Mouse (Mus musculus): ENCODE results near the gene Pus3. TPM values are rescaled to one million over a fixed set of nuclear protein-coding genes. Genes with fewer than 3 reads are reported as not detected.
"Not testable (repeated sequence)": the region's sequence is repeated elsewhere in the genome, so short reads cannot be mapped to it uniquely, and the experiment has no call there.

Pus3 gene
- polyA plus RNA-seq, 1 experiment = 0.04 TPM

GRCm38 (mm10) chr9:35611841-35612240, 53.4 kb downstream of the Pus3 start, which contains the start of gene Pate4:
Gene Pate4, minus strand, starts transcription at chr9:35611941.
- H3K36me3 ChIP-seq (ENCODE audit: control insufficient read depth) = no peaks in the 10 kb centered on the region
- TF ChIP-seq TAL1 (IDR thresholded peaks at IDR 0.05; ENCODE audit: low read length) (no peak), GATA1 (IDR thresholded peaks at IDR 0.05; ENCODE audit: low read length) (no peak)
- no peak within 1 kb of the TSS for H3K4me3 ChIP-seq (replicated peaks)
- H3K9me3 ChIP-seq (ENCODE audit: control insufficient read depth, low read length) = no peaks in the 10 kb centered on the region
- H3K27me3 ChIP-seq (ENCODE audit: control insufficient read depth) = no peaks in the 10 kb centered on the region
- H3K4me1 ChIP-seq (ENCODE audit: control insufficient read depth) = no peaks in the 10 kb centered on the region

- no peak overlapping the region for H3K4me3 ChIP-seq (replicated peaks)
- H3K27me3 ChIP-seq (ENCODE audit: control insufficient read depth) = no peaks in the 10 kb centered on the region
- no peaks in the 10 kb centered on the region for H3K9me3 ChIP-seq (ENCODE audit: control insufficient read depth, low read length)
- TF ChIP-seq TAL1 (IDR thresholded peaks at IDR 0.05; ENCODE audit: low read length) = no peak
- no peaks in the 10 kb centered on the region for H3K36me3 ChIP-seq (ENCODE audit: control insufficient read depth)
- H3K4me1 ChIP-seq (ENCODE audit: control insufficient read depth) = no peaks in the 10 kb centered on the region
Measured at GRCm38 (mm10) chr9:35614005-35614404, 55.6 kb downstream of the Pus3 start.

DNA sequence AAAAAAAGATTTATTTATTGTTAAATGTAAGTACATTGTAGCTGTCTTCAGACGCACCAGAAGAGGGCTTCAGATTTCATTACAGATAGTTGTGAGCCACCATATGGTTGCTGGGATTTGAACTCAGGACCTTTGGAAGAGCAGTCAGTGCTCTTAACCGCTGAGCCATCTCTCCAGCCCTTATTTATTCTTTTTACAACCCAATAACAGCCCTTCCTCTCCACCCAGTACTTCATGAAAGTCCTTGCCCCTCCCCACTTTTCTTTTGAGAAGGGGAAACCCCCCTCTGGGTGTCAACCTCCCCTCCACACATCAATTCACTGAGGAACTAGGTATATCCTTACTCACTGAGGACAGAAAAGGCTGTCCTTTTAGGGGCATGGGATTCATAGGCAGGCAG, 58.4 kb downstream of the Pus3 start:
- not testable (repeated sequence) for H3K4me1 ChIP-seq (ENCODE audit: control insufficient read depth)

More for the DNA sequence above, 58.4 kb downstream of the Pus3 start:
- not testable (repeated sequence) for H3K4me3 ChIP-seq (replicated peaks); H3K36me3 ChIP-seq (ENCODE audit: control insufficient read depth); H3K9me3 ChIP-seq (ENCODE audit: control insufficient read depth, low read length); H3K27me3 ChIP-seq (ENCODE audit: control insufficient read depth)

Other genes starting within 250 kb of the Pus3 start
- not detected in 2 replicates for gene Cdon, start 137.5 kb upstream of the Pus3 start, polyA plus RNA-seq (2012)
- not detected in 2 replicates for gene Gm1113, start 40.3 kb upstream of the Pus3 start, polyA plus RNA-seq (2012)
- gene Ddx25, start 67 bp upstream of the Pus3 start, polyA plus RNA-seq (2012) = not detected in 2 replicates
- 0.09 TPM in 1 of 2 replicates, not detected in the other for gene Pate2, start 11.7 kb downstream of the Pus3 start, polyA plus RNA-seq (2012)
- gene Hyls1, start 11.8 kb downstream of the Pus3 start, polyA plus RNA-seq (2012) = 0.71 and 0.72 TPM in 2 replicates
- gene Pate4, start 53.3 kb downstream of the Pus3 start, polyA plus RNA-seq (2012) = not detected in 2 replicates
- gene Pate3, start 89.6 kb downstream of the Pus3 start, polyA plus RNA-seq (2012) = not detected in 2 replicates
- not detected in 2 replicates for gene Pate1, start 128.8 kb downstream of the Pus3 start, polyA plus RNA-seq (2012)
- gene Gm17677, start 182.5 kb downstream of the Pus3 start, polyA plus RNA-seq (2012) = not detected in 2 replicates
- not detected in 2 replicates for gene Gm17727, start 219.5 kb downstream of the Pus3 start, polyA plus RNA-seq (2012)
- gene Gm27235, start 231.5 kb downstream of the Pus3 start, polyA plus RNA-seq (2012) = not detected in 2 replicates
- gene D730048I06Rik, start 231.5 kb downstream of the Pus3 start, polyA plus RNA-seq (2012) = not detected in 2 replicates

Data from erythroblast, embryonic 14.5 days (primary cell).